Mouse (Mus musculus) embryonic facial prominence, embryonic 12.5 days (tissue): ENCODE results near the gene Prrg1. TPM values are rescaled to one million over a fixed set of nuclear protein-coding genes. Genes with fewer than 3 reads are reported as not detected.
A peak's percentile ranks its signal among the peaks of the same experiment; 100 is the strongest.

ENCODE experiments used
- ATAC-seq: fragments of 200-750 bp; cut with Nextera tagmentation; 2 replicates; pipeline ENCODE4 v1.8.0; 2017; ENCODE audit not compliant: insufficient number of reproducible peaks, insufficient read depth, low FRiP score, low TSS enrichment
- H3K27ac ChIP-seq: fragments of 300-500 bp; sonication (generic); 2 replicates; pipeline ENCODE4 v1.5.1; 2016; ENCODE audit warnings: mild to moderate bottlenecking
- H3K27me3 ChIP-seq: fragments of 300-500 bp; sonication (generic); 2 replicates; pipeline ENCODE4 v1.6.1; 2016; ENCODE audit warnings: mild to moderate bottlenecking, moderate library complexity
- H3K36me3 ChIP-seq: fragments of 300-500 bp; sonication (generic); 2 replicates; pipeline ENCODE4 v1.6.1; 2016; ENCODE audit warnings: mild to moderate bottlenecking
- H3K4me1 ChIP-seq: fragments of 300-500 bp; sonication (generic); 2 replicates; pipeline ENCODE4 v1.6.1; 2016
- H3K4me2 ChIP-seq: fragments of 300-500 bp; sonication (generic); replicated peaks from 2 replicates; pipeline ENCODE4 v1.6.1; 2016; ENCODE audit warnings: mild to moderate bottlenecking, moderate library complexity
- H3K4me3 ChIP-seq: fragments of 300-500 bp; sonication (generic); 2 replicates; pipeline ENCODE4 v1.5.1; 2016; ENCODE audit warnings: mild to moderate bottlenecking
- H3K9ac ChIP-seq: fragments of 300-500 bp; sonication (generic); 2 replicates; pipeline ENCODE4 v1.6.1; 2016; ENCODE audit warnings: mild to moderate bottlenecking, moderate library complexity
- H3K9me3 ChIP-seq: fragments of 300-500 bp; sonication (generic); 2 replicates; pipeline ENCODE4 v1.6.1; 2016; ENCODE audit warnings: mild to moderate bottlenecking, moderate library complexity
- WGBS: fragments of 180-500 bp; shearing (Covaris S2); methylation state at CpG from one replicate; pipeline ENCODE4 v1.1.7; 2016; 5-methylcytosine and 5-hydroxymethylcytosine counted together
- polyA plus RNA-seq: library from polyadenylated mRNA; unstranded; fragments of >200 nt; fragmentation: Nextera tagmentation; extraction: Ambion mirVana; gene quantifications from 2 replicates; pipeline ENCODE4 v1.2.1, GENCODE M21; 2016

The Prrg1 gene
- 13.6 and 13.8 TPM in 2 replicates for polyA plus RNA-seq

DNA sequence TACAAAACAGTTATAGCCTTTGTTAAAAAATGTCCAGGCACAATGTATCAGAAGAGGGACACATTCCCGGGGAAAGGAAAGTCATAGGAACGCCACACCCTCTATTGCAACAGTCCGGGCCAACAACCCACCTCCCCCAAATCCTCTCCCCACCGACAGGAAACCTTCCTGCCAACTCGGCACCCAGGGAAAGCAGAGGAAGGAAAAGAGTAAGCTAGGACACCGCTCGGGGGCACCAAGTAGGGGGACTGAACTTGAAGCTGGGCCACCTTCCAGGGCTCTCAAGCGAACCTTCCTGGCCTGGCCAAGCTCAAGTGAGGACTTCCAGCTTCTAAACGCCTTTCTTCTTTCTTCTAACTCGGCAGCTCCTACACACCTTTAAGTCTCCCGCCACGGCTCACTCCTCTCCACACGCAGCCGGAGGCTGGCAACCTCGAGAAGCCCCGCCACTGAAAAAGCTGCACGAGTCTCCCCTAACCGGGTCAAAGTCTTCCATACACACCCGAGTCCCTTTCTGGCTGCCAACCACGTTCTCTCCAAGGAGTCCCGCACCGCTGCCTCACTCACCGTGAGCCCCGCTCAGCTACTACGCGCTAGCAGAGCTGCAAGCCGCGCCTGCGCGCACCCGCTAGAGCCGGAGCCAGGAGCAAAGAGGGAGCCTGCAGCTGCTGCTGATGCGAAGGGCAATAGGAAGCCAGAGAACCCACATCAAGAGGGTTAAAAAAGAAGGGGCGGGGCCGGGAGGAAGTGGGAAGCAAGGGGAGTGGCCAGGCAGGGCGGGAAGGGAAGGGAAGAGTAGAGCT, at the start of gene Prrg1:
Gene Prrg1, minus strand, starts transcription at position 695 of the 803 bp plus-strand sequence.
- Histone ChIP-seq H3K27me3 (no peaks in the 10 kb centered on the region), H3K27ac (peak within 1 kb of the TSS; percentile 90), H3K4me2 (peak within 1 kb of the TSS; percentile 42), H3K9ac (peak within 1 kb of the TSS; percentile 55), H3K36me3 (no peaks in the 10 kb centered on the region), H3K4me1 (no peaks in the 10 kb centered on the region), H3K4me3 (peak within 1 kb of the TSS; percentile 46), H3K9me3 (no peaks in the 10 kb centered on the region)
- peak; percentile 96 for ATAC-seq
- 20% methylated on average over 34 of the region's 36 CpGs for WGBS

DNA sequence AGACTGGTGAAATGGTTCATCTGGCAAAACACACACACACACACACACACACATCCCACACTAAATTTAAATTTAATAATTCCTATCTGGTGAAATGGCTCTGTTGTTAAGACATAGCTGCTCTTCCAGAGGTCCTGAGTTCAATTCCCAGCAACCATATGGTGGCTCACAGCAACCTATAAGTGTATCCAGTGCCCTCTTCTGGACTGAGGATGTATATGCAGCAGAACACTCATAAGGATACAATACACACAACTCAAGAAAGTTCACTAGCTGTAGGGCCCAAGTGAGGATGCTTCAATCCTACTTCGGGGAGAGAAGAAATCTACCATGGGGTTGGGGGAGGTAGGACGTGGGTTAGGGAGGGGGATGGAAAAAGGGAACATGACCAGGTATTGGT, 22.1 kb upstream of the Prrg1 start:
- Histone ChIP-seq H3K9me3 (no peaks in the 10 kb centered on the region), H3K4me3 (no peak overlapping the region), H3K27ac (no peak overlapping the region), H3K27me3 (no peaks in the 10 kb centered on the region), H3K4me1 (no peaks in the 10 kb centered on the region), H3K9ac (no peak overlapping the region), H3K4me2 (no peak overlapping the region), H3K36me3 (no peaks in the 10 kb centered on the region)
- 65% methylated on average over 2 of the region's 2 CpGs for WGBS
- no peak for ATAC-seq

DNA sequence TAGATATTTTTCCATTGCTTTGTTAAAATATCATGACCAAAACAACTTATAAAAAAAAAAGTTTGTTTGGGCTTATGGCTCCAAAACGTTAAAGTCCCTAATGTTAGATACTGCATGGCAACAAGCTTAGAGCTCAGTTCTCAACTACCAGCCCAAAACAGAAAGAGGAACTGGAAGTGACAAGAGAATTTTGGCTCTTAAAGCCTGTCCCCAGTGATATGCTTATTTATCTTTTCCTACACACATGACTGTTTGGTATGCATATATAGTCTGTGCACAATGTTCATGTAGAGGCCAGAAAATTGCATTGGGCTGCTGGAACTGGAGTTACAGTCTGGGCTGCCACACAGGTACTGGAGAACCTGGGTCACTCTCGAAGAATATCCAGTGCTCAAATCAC, 9.4 kb upstream of the Prrg1 start:
- Histone ChIP-seq H3K27me3 (no peaks in the 10 kb centered on the region), H3K4me1 (no peaks in the 10 kb centered on the region), H3K4me3 (no peak overlapping the region), H3K9ac (no peak overlapping the region), H3K9me3 (no peaks in the 10 kb centered on the region), H3K27ac (no peak overlapping the region), H3K36me3 (no peaks in the 10 kb centered on the region), H3K4me2 (no peak overlapping the region)
- ATAC-seq, result no peak
- WGBS, result 66% methylated on average over 2 of the region's 2 CpGs

DNA sequence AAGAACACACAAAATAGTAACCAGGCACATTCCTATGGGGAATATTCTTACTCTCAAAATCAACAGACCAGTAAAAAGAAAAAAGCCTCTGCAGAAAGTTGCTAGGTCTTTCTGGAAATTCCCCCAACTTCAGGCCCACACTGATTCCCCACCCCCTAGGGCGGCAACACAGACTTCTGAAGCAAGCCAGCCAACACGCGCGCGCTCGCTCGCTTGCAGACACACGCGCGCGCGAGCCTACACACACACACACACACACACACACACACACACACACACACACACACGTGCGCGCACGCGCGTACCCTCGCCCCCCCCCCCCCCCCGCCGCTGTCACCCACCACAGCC, 868 bp downstream of the Prrg1 start:
- peak overlapping the region; percentile 90 for H3K27ac ChIP-seq
- no peaks in the 10 kb centered on the region for H3K9me3 ChIP-seq
- peak; percentile 77 for ATAC-seq
- 0% methylated on average over 8 of the region's 21 CpGs for WGBS
- H3K4me3 ChIP-seq, result peak overlapping the region; percentile 46
- peak overlapping the region; percentile 42 for H3K4me2 ChIP-seq
- no peaks in the 10 kb centered on the region for H3K4me1 ChIP-seq
- no peaks in the 10 kb centered on the region for H3K36me3 ChIP-seq
- no peaks in the 10 kb centered on the region for H3K27me3 ChIP-seq
- H3K9ac ChIP-seq, result peak overlapping the region; percentile 55

DNA sequence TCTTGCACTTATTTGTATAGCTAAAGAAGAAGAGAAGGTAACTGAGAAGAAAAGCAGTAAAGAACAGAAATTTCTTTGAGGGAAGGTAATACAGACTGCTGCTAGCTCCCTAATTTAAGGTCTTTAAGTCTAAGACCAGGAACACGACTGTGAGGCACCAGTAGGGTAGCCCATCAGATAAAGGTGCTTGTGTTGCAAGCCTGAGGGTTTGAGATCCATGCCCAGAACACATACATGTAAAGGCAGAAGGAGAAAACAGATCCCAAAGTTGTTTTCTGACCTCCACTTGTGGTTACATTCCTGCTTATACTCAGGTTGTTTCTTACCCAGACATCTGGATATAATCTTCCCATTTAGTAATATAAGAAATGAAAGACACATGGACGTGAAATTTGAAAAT, 20.2 kb downstream of the Prrg1 start:
- Histone ChIP-seq H3K4me1 (no peaks in the 10 kb centered on the region), H3K27me3 (no peaks in the 10 kb centered on the region), H3K9ac (no peak overlapping the region), H3K4me2 (no peak overlapping the region), H3K27ac (no peak overlapping the region), H3K36me3 (no peaks in the 10 kb centered on the region), H3K4me3 (no peak overlapping the region), H3K9me3 (no peaks in the 10 kb centered on the region)
- 27% methylated on average over 2 of the region's 2 CpGs for WGBS
- ATAC-seq, result no peak

DNA sequence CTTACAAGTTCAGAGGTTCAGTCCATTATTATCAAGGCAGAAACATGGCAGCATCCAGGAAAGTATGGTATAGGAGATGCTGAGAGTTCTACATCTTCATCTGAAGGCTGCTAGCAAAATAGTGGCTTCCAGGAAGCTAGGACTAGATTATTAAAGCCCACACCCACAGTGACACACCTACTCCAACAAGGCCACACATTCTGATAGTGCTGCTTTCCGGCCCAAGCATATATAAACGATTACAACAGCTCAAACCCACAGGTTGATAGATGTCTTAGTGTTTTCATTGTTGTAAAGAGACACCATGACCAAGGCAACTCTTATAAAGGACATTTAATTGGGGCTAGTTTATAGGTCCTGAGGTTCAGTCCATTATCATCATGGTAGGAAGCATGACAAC, 30.3 kb downstream of the Prrg1 start:
- WGBS, result 94% methylated on average over 2 of the region's 2 CpGs
- Histone ChIP-seq H3K9me3 (no peaks in the 10 kb centered on the region), H3K9ac (no peak overlapping the region), H3K27me3 (no peaks in the 10 kb centered on the region), H3K27ac (no peak overlapping the region), H3K4me2 (no peak overlapping the region), H3K4me3 (no peak overlapping the region), H3K36me3 (no peaks in the 10 kb centered on the region), H3K4me1 (no peaks in the 10 kb centered on the region)
- ATAC-seq, result no peak

DNA sequence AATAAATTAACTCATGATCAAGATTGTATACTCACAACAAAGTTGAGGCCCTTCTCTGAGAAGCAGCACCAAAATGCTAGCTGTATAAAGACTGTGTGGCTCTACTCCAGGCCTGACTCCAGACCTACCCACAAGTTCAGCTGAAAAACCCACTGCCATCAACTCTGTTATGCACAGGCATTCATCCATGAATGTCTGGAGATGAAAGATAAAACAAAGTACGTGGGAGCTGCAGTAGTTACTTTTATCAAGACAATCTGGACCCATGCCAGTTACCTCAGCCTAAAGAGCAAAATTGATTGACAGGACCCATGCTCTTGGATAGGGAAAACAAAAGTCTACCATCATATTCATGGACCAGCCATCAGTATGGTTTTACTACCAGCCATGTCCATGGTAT, 31.0 kb downstream of the Prrg1 start:
- Histone ChIP-seq H3K9me3 (no peaks in the 10 kb centered on the region), H3K4me2 (no peak overlapping the region), H3K4me1 (no peaks in the 10 kb centered on the region), H3K4me3 (no peak overlapping the region), H3K36me3 (no peaks in the 10 kb centered on the region), H3K27me3 (no peaks in the 10 kb centered on the region), H3K27ac (no peak overlapping the region), H3K9ac (no peak overlapping the region)
- WGBS, result 54% methylated on average over 1 of the region's 1 CpGs
- no peak for ATAC-seq

DNA sequence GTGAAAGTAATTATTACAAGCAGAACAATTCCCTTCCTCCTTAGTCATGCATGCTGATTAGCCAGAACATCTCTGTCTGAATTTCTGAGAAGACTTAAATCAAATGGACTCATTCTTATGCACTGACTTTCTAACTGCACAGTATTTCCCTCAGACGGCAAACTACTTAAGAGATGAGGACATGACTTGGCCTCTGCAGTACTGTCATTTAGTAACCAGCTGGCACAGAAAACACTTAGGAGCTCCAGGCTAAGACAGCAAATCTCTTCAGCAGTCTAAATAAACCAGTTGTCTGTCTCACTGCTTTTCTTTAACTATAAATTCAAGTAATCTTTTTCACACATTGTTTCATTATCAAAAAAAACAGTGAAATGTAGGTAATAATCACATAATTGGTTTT, 36.0 kb downstream of the Prrg1 start:
- Histone ChIP-seq H3K4me1 (no peaks in the 10 kb centered on the region), H3K36me3 (no peaks in the 10 kb centered on the region)

DNA sequence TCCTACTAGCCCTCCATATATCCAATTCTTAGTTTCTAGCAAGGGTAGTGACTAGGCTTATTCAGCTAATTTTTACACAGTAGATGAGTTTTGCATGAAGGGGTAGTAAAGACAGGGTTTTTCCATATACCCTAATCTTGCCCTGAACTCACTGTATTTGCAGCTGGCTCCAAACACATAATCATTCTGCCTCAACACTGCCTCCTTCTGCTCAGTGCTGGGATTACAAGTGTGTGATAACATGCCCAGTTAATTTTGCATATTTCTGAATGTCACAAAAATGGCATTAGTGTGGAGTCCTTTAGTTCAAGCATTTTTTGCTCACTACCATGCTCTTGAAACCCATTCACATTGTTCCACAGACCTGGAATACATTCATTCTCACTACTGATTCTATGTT, 44.0 kb downstream of the Prrg1 start:
- Histone ChIP-seq H3K36me3 (no peaks in the 10 kb centered on the region), H3K27ac (no peak overlapping the region), H3K4me2 (no peak overlapping the region), H3K4me1 (no peaks in the 10 kb centered on the region), H3K9me3 (no peaks in the 10 kb centered on the region), H3K27me3 (no peaks in the 10 kb centered on the region), H3K9ac (no peak overlapping the region), H3K4me3 (no peak overlapping the region)
- no peak for ATAC-seq

More for the DNA sequence above, 36.0 kb downstream of the Prrg1 start:
- H3K4me2 ChIP-seq, result no peak overlapping the region
- 57% methylated on average over 1 of the region's 1 CpGs for WGBS
- no peaks in the 10 kb centered on the region for H3K27me3 ChIP-seq
- H3K9ac ChIP-seq, result no peak overlapping the region
- no peak overlapping the region for H3K4me3 ChIP-seq
- no peak overlapping the region for H3K27ac ChIP-seq
- ATAC-seq, result no peak
- H3K9me3 ChIP-seq, result no peaks in the 10 kb centered on the region

DNA sequence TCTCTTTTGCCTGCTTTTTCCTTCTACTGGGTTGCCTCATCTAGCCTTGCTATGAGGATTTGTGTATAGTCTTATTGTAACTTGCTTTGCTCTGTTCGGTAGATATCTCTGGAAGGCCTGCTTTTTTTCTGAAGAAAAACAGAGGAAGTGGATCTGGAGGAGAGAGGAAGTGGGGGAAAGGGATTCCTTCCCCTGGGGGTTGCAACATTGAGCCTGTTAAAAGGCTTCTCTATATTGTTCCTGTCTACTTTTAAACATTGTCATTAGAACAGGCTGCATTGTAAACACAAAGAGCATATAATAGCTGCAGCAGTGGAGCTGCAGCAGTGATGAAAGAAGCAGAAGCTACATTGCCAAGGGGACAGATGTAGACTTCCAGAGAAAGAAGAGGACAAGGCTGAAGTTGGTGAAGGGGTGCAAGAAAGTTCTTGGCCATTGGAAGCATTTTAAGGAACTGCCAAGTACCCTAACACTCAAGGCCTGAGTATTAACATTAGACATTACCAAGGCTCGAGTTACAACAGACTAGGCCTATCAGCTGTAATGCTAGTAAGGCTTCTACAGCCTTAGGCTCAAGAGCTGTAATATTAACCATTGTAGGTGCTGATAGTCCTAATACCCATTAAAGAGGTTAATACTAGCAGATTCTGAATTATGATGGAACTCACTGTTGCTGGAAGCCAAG, 44.9 kb downstream of the Prrg1 start:
- no peaks in the 10 kb centered on the region for H3K27me3 ChIP-seq
- no peaks in the 10 kb centered on the region for H3K9me3 ChIP-seq
- H3K36me3 ChIP-seq, result no peaks in the 10 kb centered on the region
- WGBS, result 46% methylated on average over 2 of the region's 2 CpGs
- no peak for ATAC-seq
- H3K9ac ChIP-seq, result no peak overlapping the region
- H3K4me2 ChIP-seq, result no peak overlapping the region
- H3K4me3 ChIP-seq, result no peak overlapping the region
- no peak overlapping the region for H3K27ac ChIP-seq
- no peaks in the 10 kb centered on the region for H3K4me1 ChIP-seq

DNA sequence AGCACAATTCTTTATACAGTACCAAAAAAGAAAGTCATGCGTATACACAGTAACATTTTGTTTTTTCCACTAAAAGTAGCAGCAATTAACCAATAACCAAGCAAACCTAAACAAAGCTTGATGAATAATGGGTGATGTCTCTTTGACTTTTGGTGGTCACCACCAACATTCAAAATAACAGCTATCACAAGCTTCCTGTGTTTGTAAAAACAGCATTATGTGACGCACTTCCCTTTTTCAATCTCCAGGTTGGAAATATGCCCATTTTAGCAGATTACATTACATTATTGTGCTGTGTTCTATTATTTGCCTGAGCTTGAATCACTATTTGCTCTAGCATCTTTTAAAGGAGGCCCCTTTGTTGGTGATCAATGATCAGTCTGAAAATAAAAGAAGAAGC, 65.4 kb downstream of the Prrg1 start:
- H3K4me1 ChIP-seq, result no peaks in the 10 kb centered on the region
- no peak overlapping the region for H3K27ac ChIP-seq
- no peak overlapping the region for H3K4me2 ChIP-seq
- H3K9ac ChIP-seq, result no peak overlapping the region
- H3K9me3 ChIP-seq, result no peaks in the 10 kb centered on the region
- H3K27me3 ChIP-seq, result no peaks in the 10 kb centered on the region
- no peaks in the 10 kb centered on the region for H3K36me3 ChIP-seq
- no peak for ATAC-seq
- 93% methylated on average over 2 of the region's 2 CpGs for WGBS
- no peak overlapping the region for H3K4me3 ChIP-seq

DNA sequence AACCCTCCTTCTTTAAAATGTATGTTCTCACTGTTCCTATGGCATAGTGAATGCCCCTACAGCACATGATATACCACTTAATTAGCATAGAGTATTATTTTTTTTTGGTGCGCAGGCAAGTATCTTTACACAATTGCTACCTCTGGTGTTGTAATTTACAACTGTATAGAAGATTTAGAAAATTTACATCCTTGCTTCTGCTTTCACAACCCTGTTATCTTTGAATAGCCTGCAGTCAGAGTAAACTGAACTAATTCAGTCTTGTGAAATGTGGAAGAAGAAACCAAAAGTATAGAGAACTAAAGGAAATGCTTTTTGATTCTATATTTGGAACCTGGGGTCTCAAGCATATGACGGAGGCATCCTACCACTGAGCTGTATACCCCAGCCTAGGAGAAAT, 100.7 kb downstream of the Prrg1 start:
- H3K36me3 ChIP-seq, result no peaks in the 10 kb centered on the region
- no peaks in the 10 kb centered on the region for H3K27me3 ChIP-seq
- WGBS, result 91% methylated on average over 2 of the region's 2 CpGs
- no peak for ATAC-seq
- no peaks in the 10 kb centered on the region for H3K9me3 ChIP-seq
- no peak overlapping the region for H3K27ac ChIP-seq
- no peak overlapping the region for H3K4me2 ChIP-seq
- no peak overlapping the region for H3K9ac ChIP-seq
- H3K4me3 ChIP-seq, result no peak overlapping the region
- H3K4me1 ChIP-seq, result no peaks in the 10 kb centered on the region
